Mouse (Mus musculus): ENCODE results near the gene Ahcyl2.

- TF ChIP-seq CTCF (IDR thresholded peaks at IDR 0.05; ENCODE audit: low read depth) = no peak
- no peak for TF ChIP-seq EP300 (optimal IDR thresholded peaks at IDR 0.05)
These were observed 46.8 kb downstream of the Ahcyl2 start for GRCm38 (mm10) chr6:29814616-29815015.

Data from stomach, postnatal 0 days (tissue).